Mouse (Mus musculus) kidney, adult 2 months (tissue): Measurements from ENCODE around the gene Klk9. TPM values are rescaled to one million over a fixed set of nuclear protein-coding genes. Genes with fewer than 3 reads are reported as not detected.
A peak's percentile ranks its signal among the peaks of the same experiment; 100 is the strongest.

ENCODE experiments used
- DNase-seq: peaks from one replicate; pipeline ENCODE4 v3.0.0; 2021
- H3K27ac ChIP-seq: fragments of 200-500 bp; 2 replicates; pipeline ENCODE4 v1.5.1; 2012; ENCODE audit warnings: low read depth, low read length, control low read depth, inconsistent platforms; ENCODE audit not compliant: insufficient read depth
- H3K27me3 ChIP-seq: fragments of 200-500 bp; replicated peaks from 2 replicates; pipeline ENCODE4 v1.6.1; 2012; ENCODE audit warnings: mild to moderate bottlenecking, moderate library complexity, low read length, inconsistent platforms; ENCODE audit not compliant: control insufficient read depth, insufficient read depth
- H3K36me3 ChIP-seq: fragments of 200-500 bp; 2 replicates; pipeline ENCODE4 v1.6.1; 2012; ENCODE audit warnings: mild to moderate bottlenecking, moderate library complexity, low read length, inconsistent platforms; ENCODE audit not compliant: control insufficient read depth, insufficient read depth
- H3K4me1 ChIP-seq: fragments of 200-500 bp; 2 replicates; pipeline ENCODE4 v1.6.1; 2011; ENCODE audit warnings: low read length; ENCODE audit not compliant: control insufficient read depth, insufficient read depth
- H3K4me3 ChIP-seq: fragments of 200-500 bp; 2 replicates; pipeline ENCODE4 v1.5.1; 2011; ENCODE audit warnings: mild to moderate bottlenecking, low read depth, low read length, control low read depth; ENCODE audit not compliant: insufficient read depth
- CTCF ChIP-seq: fragments of 200-500 bp; conservative IDR thresholded peaks from 2 replicates; pipeline ENCODE4 v1.5.1; 2011; ENCODE audit warnings: low read depth, mild to moderate bottlenecking, control low read depth, low read length, moderate library complexity, mixed read lengths; ENCODE audit not compliant: insufficient read depth, insufficient read length
- POLR2A ChIP-seq: fragments of 200-500 bp; IDR thresholded peaks from one replicate; pipeline ENCODE4 v1.6.1; 2011; ENCODE audit warnings: low read depth, low read length, control low read depth
- WGBS: fragments of 180-500 bp; shearing (Covaris S2); methylation state at CpG from one replicate; pipeline ENCODE4 v1.1.7; 2018; 5-methylcytosine and 5-hydroxymethylcytosine counted together
- polyA plus RNA-seq: library from polyadenylated mRNA; depleted of rRNA; stranded (reverse); fragments of >200 nt; gene quantifications from 2 replicates; pipeline ENCODE4 v1.2.3, GENCODE M21; 2012; rRNA removed

Gene Klk9
- polyA plus RNA-seq, result not detected in 2 replicates

GRCm38 (mm10) chr7:43791591-43791990 lies at the start of gene Klk9:
Klk9 (plus strand) TSS chr7:43791891.
- Histone ChIP-seq H3K36me3 (no peaks in the 10 kb centered on the region), H3K27me3 (no peaks in the 10 kb centered on the region; the same call in 1 of the 2 replicates), H3K4me1 (no peaks in the 10 kb centered on the region), H3K27ac (no peak within 1 kb of the TSS), H3K4me3 (no peak within 1 kb of the TSS)
- no peak for TF ChIP-seq POLR2A
- TF ChIP-seq CTCF, result no peak
- DNase-seq, result no peak
- WGBS, result 76% methylated on average over 7 of the region's 7 CpGs

DNA sequence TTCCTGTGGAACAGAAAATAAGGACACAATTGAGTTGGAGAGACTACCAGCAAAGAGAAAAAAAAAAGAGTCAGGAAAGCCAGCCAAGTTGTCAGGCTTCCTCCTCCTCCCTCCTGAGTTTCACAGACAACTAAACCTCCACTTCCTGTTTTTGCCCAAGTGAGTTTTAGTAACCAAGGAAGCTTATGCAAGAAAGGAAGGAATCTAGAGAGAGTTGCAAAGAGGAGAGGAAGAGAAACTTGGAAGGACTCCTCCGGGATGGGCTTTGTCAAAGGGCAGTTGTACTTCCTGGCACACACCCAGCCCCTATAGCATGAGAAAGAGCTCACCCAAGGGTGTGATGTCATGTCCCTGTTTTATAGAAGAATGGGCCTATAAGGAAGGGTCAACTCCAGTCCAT lies 43.9 kb upstream of the Klk9 start:
- WGBS, result 32% methylated on average over 1 of the region's 1 CpGs
- no peaks in the 10 kb centered on the region for H3K27me3 ChIP-seq
- DNase-seq, result peak; percentile 17
- no peaks in the 10 kb centered on the region for H3K36me3 ChIP-seq
- H3K4me1 ChIP-seq, result no peaks in the 10 kb centered on the region
- no peak for TF ChIP-seq POLR2A
- no peak for TF ChIP-seq CTCF
- H3K4me3 ChIP-seq, result no peak overlapping the region
- H3K27ac ChIP-seq, result no peak overlapping the region

GRCm38 (mm10) chr7:43752806-43753205 lies 38.9 kb upstream of the Klk9 start:
- WGBS, result 58% methylated on average over 2 of the region's 2 CpGs
- H3K4me3 ChIP-seq, result no peak overlapping the region
- DNase-seq, result no peak
- H3K27ac ChIP-seq, result no peak overlapping the region
- H3K36me3 ChIP-seq, result no peaks in the 10 kb centered on the region
- no peaks in the 10 kb centered on the region for H3K27me3 ChIP-seq
- no peak for TF ChIP-seq POLR2A
- TF ChIP-seq CTCF, result no peak
- H3K4me1 ChIP-seq, result no peaks in the 10 kb centered on the region

GRCm38 (mm10) chr7:43766484-43766883 lies 25.2 kb upstream of the Klk9 start:
- WGBS, result 47% methylated on average over 8 of the region's 8 CpGs

DNA sequence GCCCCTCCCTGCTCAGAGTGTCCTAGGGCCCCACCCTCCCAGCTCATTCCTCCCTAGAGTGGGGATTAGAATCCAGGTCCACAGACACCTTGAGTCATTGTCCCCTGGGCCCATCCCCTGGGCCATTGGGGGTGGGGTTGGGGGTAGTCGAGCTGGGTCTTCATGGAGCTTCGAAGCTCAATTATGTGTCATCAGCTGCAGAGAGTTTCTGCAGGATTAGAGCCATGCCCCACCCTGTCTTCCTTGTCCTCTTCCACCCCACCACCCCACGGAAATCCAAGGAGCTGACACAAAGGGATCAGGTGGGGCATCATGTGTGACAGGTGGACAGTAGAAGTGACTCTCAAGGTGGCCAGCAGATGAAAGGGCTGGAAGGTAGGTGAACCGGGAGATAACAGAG lies 23.1 kb upstream of the Klk9 start, which contains the start of gene Klk12:
Gene Klk12 (plus strand): TSS at position 301 of the 400 bp plus-strand sequence.
- Histone ChIP-seq H3K36me3 (no peaks in the 10 kb centered on the region), H3K27me3 (no peaks in the 10 kb centered on the region), H3K27ac (no peak within 1 kb of the TSS), H3K4me3 (no peak within 1 kb of the TSS), H3K4me1 (no peaks in the 10 kb centered on the region)
- WGBS, result 73% methylated on average over 4 of the region's 4 CpGs
- TF ChIP-seq POLR2A (no peak), CTCF (no peak)
- DNase-seq, result no peak

More at GRCm38 (mm10) chr7:43766484-43766883, 25.2 kb upstream of the Klk9 start:
- Histone ChIP-seq H3K4me1 (no peaks in the 10 kb centered on the region), H3K27me3 (no peaks in the 10 kb centered on the region), H3K27ac (no peak overlapping the region), H3K36me3 (no peaks in the 10 kb centered on the region), H3K4me3 (no peak overlapping the region)
- DNase-seq, result no peak
- TF ChIP-seq CTCF, result no peak
- TF ChIP-seq POLR2A, result no peak

DNA sequence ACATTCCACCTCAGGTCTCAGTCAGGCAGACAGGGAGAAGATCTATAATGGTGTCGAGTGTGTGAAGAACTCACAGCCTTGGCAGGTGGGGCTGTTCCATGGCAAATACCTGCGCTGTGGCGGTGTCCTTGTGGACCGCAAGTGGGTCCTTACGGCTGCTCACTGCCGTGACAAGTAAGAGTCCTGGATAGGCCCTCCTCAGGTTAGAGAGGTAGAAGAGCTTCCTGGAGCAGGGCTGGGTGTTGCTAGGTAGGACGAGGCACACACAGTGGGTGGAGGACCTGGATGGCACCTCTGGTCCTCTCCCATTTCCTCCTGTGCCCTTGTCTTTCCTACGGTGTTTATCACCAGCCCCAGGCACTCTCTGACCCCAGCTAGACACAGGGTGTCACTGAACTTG lies 22.1 kb upstream of the Klk9 start:
- TF ChIP-seq POLR2A, result no peak
- TF ChIP-seq CTCF, result no peak
- Histone ChIP-seq H3K27me3 (no peaks in the 10 kb centered on the region), H3K4me3 (no peak overlapping the region), H3K27ac (no peak overlapping the region), H3K4me1 (no peaks in the 10 kb centered on the region), H3K36me3 (no peaks in the 10 kb centered on the region)
- no peak for DNase-seq
- 88% methylated on average over 8 of the region's 8 CpGs for WGBS

GRCm38 (mm10) chr7:43770701-43771100 lies 21.0 kb upstream of the Klk9 start:
- whole genome bisulfite sequencing, result 96% methylated on average over 10 of the region's 10 CpGs
- Histone ChIP-seq H3K27me3 (no peaks in the 10 kb centered on the region), H3K27ac (no peak overlapping the region), H3K36me3 (no peaks in the 10 kb centered on the region), H3K4me1 (no peaks in the 10 kb centered on the region), H3K4me3 (no peak overlapping the region)
- TF ChIP-seq POLR2A (no peak), CTCF (no peak)
- no peak for DNase-seq
